26 mouse cellular contexts compared by ENCODE assay signal in genomic region chr12:45622830-45623229, GRCm38 (mm10).
"Had no signal": no experiment of that assay in that cellular context is flagged by ENCODE, and none has a peak within 500 bp of the region (broad histone marks: within the 10 kb centered on the region; RNA-seq: fewer than 3 reads in every experiment).

No protein-coding gene starts in this region.

- H3K27ac ChIP-seq: heart, adult 2 months; hindbrain, embryonic 10.5 days; hindbrain, embryonic 12.5 days; hindbrain, embryonic 14.5 days; intestine, embryonic 15.5 days; layer of hippocampus, adult 2 months; left cerebral cortex, adult 2 months; limb, embryonic 10.5 days; limb, embryonic 12.5 days; liver, embryonic 13.5 days had no signal

- H3K27me3 ChIP-seq: heart, embryonic 12.5 days; hindbrain, embryonic 12.5 days; intestine, embryonic 15.5 days; limb, embryonic 12.5 days; liver, embryonic 13.5 days had no signal

- ATAC-seq: hindbrain, embryonic 16.5 days; inflammation-experienced regulatory T-cells, adult 6 months; intestine, embryonic 15.5 days; intestine, postnatal 0 days had no signal

- H3K9me3 ChIP-seq: heart, embryonic 12.5 days; hindbrain, embryonic 10.5 days; hindbrain, embryonic 12.5 days; intestine, embryonic 15.5 days; limb, embryonic 10.5 days; limb, embryonic 12.5 days; liver, embryonic 13.5 days had no signal

- H3K4me3 ChIP-seq: heart, adult 2 months; heart, embryonic 12.5 days; hindbrain, embryonic 10.5 days; hindbrain, embryonic 12.5 days; intestine, embryonic 15.5 days; layer of hippocampus, adult 2 months; left cerebral cortex, adult 2 months; limb, embryonic 10.5 days; limb, embryonic 12.5 days; liver, embryonic 13.5 days had no signal

- H3K36me3 ChIP-seq: heart, embryonic 12.5 days; hindbrain, embryonic 10.5 days; hindbrain, embryonic 12.5 days; intestine, embryonic 15.5 days; limb, embryonic 10.5 days; limb, embryonic 12.5 days; liver, embryonic 13.5 days had no signal

- H3K9ac ChIP-seq: heart, embryonic 12.5 days; hindbrain, embryonic 12.5 days; hindbrain, embryonic 14.5 days; intestine, embryonic 15.5 days; limb, embryonic 12.5 days; liver, embryonic 13.5 days had no signal

- H3K4me1 ChIP-seq: heart, embryonic 12.5 days; hindbrain, embryonic 10.5 days; hindbrain, embryonic 12.5 days; intestine, embryonic 15.5 days; limb, embryonic 10.5 days; limb, embryonic 12.5 days; liver, embryonic 13.5 days had no signal

- H3K4me2 ChIP-seq: heart, embryonic 12.5 days; hindbrain, embryonic 12.5 days; hindbrain, embryonic 14.5 days; intestine, embryonic 15.5 days; limb, embryonic 12.5 days; liver, embryonic 11.5 days; liver, embryonic 13.5 days had no signal

- DNase-seq: gastrocnemius, postnatal 14 days; gastrocnemius, postnatal 36 days; heart, adult 11 months; heart, adult 2 months; heart, postnatal 10 days; heart, postnatal 4 days; kidney, adult 18-20 months; kidney, adult 8-10 months; kidney, postnatal 10 days; kidney, postnatal 25 days; kidney, postnatal 4 days; liver; liver, embryonic 13.5 days had no signal
